Mouse (Mus musculus): ENCODE results near the gene Gtpbp10. TPM values are rescaled to one million over a fixed set of nuclear protein-coding genes. Genes with fewer than 3 reads are reported as not detected.

Gene Gtpbp10
- total RNA-seq (2015; ENCODE audit: low replicate concordance), result 8.6 and 9.6 TPM in 2 replicates
- 0.98 and 9.4 TPM in 2 replicates for total RNA-seq (2017; ENCODE audit: low replicate concordance)

GRCm38 (mm10) chr5:5559079-5559740 is at the start of gene Gtpbp10:
Gene Gtpbp10 (minus strand): TSS chr5:5559538.
- peak; percentile 93 for ATAC-seq (replicated peaks; ENCODE audit: low FRiP score, poor library complexity, severe bottlenecking)

- ATAC-seq (replicated peaks; ENCODE audit: low FRiP score, poor library complexity, severe bottlenecking), result no peak
These were observed 28.3 kb upstream of the Gtpbp10 start for GRCm38 (mm10) chr5:5587686-5588085.

GRCm38 (mm10) chr5:5573749-5574317 is 14.5 kb upstream of the Gtpbp10 start, which contains the start of gene Gm8773:
Gene Gm8773 (plus strand): TSS chr5:5573799.
- ATAC-seq (replicated peaks; ENCODE audit: low FRiP score, poor library complexity, severe bottlenecking), result no peak

- no peak for ATAC-seq (replicated peaks; ENCODE audit: low FRiP score, poor library complexity, severe bottlenecking)
These were observed 3.1 kb upstream of the Gtpbp10 start for GRCm38 (mm10) chr5:5562435-5562834.

GRCm38 (mm10) chr5:5561041-5561706 is 1.8 kb upstream of the Gtpbp10 start:
- no peak for ATAC-seq (replicated peaks; ENCODE audit: low FRiP score, poor library complexity, severe bottlenecking)

GRCm38 (mm10) chr5:5559798-5560197 is 460 bp upstream of the Gtpbp10 start:
- no peak for ATAC-seq (replicated peaks; ENCODE audit: low FRiP score, poor library complexity, severe bottlenecking)

GRCm38 (mm10) chr5:5551110-5551509 is 8.2 kb downstream of the Gtpbp10 start:
- ATAC-seq (replicated peaks; ENCODE audit: low FRiP score, poor library complexity, severe bottlenecking), result no peak

DNA sequence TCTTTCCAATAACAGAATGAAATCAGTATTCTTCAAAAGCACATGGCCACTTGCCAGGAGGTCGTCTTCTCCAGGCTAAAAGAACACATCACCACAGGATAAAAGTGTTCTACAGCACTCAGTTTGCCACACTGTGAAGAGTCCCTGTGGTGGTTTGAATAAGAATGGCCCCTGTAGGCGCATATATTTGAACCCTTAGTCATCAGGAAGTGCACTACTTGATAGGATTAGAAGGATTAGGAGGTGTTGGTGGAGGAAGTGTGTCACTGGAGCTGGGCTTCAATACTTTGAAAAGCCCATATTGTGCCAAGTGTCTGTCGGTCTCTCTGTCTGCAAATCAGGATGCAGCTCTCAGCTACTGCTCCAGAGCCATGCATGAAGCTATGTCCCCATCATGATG is 19.0 kb downstream of the Gtpbp10 start:
- ATAC-seq (replicated peaks; ENCODE audit: low FRiP score, poor library complexity, severe bottlenecking), result no peak

DNA sequence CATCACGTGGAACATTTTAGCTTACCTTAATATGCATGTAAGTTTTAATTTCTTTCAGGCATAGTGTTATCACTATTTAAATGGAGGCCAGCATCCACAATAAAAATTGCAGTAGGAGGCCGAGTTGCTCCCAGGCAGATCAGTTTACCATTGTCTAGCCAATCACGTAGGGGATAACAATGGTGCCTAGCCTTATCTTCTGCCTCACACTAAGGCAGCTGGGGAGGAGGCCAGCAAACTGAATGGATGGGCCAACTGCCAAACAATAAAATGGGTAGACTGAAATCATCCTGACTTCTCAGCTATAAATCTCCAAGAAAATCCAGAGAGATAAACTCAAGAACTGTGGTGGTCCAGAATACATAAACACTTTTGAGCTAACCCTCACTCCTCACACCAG is 19.6 kb downstream of the Gtpbp10 start:
- ATAC-seq (replicated peaks; ENCODE audit: low FRiP score, poor library complexity, severe bottlenecking), result no peak

- no peak for ATAC-seq (replicated peaks; ENCODE audit: low FRiP score, poor library complexity, severe bottlenecking)
These were observed 23.2 kb downstream of the Gtpbp10 start for GRCm38 (mm10) chr5:5536131-5536530.

- ATAC-seq (replicated peaks; ENCODE audit: low FRiP score, poor library complexity, severe bottlenecking), result no peak
These were observed 25.5 kb downstream of the Gtpbp10 start for GRCm38 (mm10) chr5:5533656-5534420.

DNA sequence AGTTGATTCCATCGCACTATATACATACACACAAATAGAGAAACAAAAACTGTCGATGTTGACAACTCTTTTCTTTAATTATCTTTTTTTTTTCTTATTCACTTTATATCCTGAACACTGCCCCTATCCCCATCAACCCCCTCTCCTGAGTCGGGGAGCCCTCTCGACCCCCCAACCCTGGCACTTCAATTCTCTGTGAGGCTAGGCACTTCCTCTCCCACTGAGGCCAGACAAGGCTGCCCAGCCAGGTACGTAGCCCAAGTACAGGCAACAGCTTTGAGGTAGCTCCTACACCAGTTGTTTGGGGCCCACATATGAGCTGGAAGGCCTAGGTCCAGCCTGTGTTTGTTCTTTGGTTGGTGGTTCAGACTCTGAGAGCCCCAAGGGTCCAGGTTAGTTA is 43.9 kb downstream of the Gtpbp10 start:
- no peak for ATAC-seq (replicated peaks; ENCODE audit: low FRiP score, poor library complexity, severe bottlenecking)

DNA sequence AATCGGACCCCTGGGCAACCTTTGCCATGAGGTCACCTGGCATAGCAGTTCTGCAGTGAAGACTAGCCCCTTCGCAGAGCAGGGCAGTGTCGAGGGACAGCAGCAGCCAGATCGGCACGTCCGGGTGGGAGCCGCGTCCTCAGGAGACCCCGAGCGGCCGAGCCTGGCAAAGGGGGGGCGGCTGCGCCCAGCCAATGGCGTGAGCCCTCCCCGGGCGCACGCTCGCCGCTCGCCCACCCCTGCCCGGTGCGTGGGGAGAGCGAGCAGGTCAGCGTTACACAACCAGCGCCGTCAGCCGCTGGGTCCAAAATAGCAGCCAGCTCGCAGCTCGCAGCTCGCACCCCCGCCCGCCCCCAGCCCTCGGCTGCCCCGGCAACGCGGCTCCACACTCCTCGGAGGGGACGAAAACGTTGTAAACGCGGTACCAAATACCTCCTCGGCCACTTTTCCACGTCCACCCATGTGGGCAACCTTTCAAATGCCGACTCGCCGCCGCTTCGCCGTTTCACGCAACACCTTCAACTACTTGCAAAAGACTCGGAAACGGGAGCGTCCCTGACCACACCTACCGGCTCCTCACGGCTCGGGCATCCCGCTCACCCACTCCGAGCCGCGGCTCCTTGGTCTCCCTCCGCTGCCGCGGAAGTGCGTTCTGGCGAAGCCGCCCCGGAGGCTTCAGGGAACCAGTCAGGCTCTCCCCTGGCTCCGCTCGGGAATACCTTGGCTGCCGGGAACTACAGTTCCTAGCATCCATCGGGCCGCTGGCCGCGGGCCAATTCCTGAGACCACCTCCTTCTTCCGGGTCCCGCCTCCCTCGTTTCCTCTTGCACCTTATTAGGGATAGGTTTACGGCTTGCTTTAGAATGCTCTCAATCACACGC is 44.9 kb downstream of the Gtpbp10 start, which contains the start of gene Cldn12:
Gene Cldn12, minus strand, starts transcription at position 763 of the 881 bp plus-strand sequence.
- ATAC-seq (replicated peaks; ENCODE audit: low FRiP score, poor library complexity, severe bottlenecking), result no peak

DNA sequence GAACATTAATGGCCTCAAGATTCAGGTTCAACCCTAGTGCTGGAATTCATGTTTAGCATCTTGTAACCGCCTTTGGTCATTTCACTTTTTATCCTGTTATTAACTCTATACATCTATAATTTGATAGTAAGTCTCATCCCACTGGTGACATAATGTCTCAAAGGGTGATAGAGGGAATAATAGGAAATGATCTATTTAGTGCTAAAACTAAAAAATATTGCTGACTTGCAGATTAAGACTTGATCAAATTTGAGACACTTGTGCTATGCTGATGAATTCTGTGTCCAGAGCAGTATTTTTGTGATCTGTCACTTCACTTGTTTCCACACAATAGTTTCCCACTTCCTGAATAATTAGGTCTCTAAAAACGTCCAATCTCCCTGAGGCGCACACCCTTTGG is 47.9 kb downstream of the Gtpbp10 start:
- no peak for ATAC-seq (replicated peaks; ENCODE audit: low FRiP score, poor library complexity, severe bottlenecking)

DNA sequence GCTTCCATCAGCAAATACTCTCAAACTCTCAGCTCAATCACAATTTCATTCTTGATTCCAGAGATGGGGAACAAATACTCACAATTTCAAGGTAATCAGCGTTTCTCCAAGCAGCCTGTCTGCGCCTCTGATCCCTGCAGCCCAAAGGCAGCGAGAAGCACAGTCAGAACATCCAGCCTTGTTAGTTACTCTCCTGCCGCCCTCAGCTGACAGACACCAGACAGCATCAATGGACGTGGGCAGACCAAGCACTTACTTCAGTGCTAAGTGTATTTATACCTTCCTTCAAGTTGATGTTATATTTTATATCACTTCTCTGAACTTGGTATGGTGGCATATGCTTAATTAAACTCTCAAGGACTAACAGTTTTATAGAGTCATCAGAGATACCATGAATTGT is 48.3 kb downstream of the Gtpbp10 start:
- ATAC-seq (replicated peaks; ENCODE audit: low FRiP score, poor library complexity, severe bottlenecking), result no peak

- no peak for ATAC-seq (replicated peaks; ENCODE audit: low FRiP score, poor library complexity, severe bottlenecking)
These were observed 48.9 kb downstream of the Gtpbp10 start for GRCm38 (mm10) chr5:5510304-5510887.

DNA sequence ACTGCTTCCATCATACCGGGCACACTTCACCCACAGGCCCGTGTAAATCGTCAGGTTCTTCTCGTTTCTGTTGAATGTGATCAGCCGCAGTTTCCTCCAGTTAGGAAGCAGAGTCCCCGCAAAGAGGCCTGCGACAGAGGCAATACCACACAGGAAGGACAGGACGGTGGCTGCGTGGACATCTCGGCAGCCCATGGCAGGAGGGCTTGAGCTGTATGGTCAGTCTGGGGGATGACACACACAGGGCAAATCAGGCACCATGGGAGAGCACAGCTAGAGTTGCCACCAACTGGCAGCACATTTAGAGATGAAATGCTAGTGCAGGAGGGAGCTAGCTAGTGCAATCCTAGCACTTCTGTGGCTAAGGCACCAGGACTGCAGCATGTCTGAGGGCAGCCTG is 51.1 kb downstream of the Gtpbp10 start:
- no peak for ATAC-seq (replicated peaks; ENCODE audit: low FRiP score, poor library complexity, severe bottlenecking)

GRCm38 (mm10) chr5:5507701-5508225 is 51.6 kb downstream of the Gtpbp10 start:
- no peak for ATAC-seq (replicated peaks; ENCODE audit: low FRiP score, poor library complexity, severe bottlenecking)

DNA sequence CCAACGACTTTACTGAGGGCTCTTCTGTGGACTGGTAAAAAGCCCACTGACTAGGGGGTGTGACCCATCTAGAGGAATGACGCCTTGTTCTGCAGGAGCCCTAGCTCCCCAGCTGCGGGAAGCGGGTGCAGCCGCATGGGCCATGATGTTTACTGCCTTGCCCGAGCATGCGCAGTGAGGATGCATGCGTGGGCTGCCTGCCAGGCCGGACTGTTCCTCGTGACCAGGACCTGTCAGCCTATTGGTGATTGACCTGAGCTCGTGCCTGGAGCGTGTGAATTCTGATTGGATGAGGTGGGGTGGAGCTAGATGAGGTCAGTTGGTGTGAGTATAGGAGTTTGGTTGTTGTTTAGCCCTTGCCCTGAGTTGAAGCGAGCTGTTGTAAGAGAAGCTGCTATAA is 54.9 kb downstream of the Gtpbp10 start:
- no peak for ATAC-seq (replicated peaks; ENCODE audit: low FRiP score, poor library complexity, severe bottlenecking)
